In genomic region chr6:31169343-31169742, GRCm38 (mm10) we compare ENCODE assay signal across 16 mouse cellular contexts.
DNase-seq lines count a peak whose midpoint lies in the region; ATAC-seq lines count a peak whose summit lies in the region.
"Had no signal": no experiment of that assay in that cellular context is flagged by ENCODE, and none has a peak within 500 bp of the region (broad histone marks: within the 10 kb centered on the region; RNA-seq: fewer than 3 reads in every experiment).

No protein-coding gene starts in this region.

- ATAC-seq in heart, embryonic 16.5 days (replicated peaks; ENCODE audit: extremely low read depth, insufficient read depth, low FRiP score): no peak
- ATAC-seq in liver, embryonic 13.5 days (ENCODE audit: low read depth): peak; percentile 73
- no peak for ATAC-seq in hindbrain, embryonic 16.5 days
- ATAC-seq: midbrain, embryonic 13.5 days had no signal

- no peaks in the 10 kb centered on the region for H3K27me3 ChIP-seq in heart, embryonic 16.5 days (ENCODE audit: control insufficient read depth, insufficient read depth, low read length)
- H3K27me3 ChIP-seq in liver, embryonic 13.5 days: no peaks in the 10 kb centered on the region
- no peaks in the 10 kb centered on the region for H3K27me3 ChIP-seq in splenic B cell, adult 2 months (ENCODE audit: control insufficient read depth, insufficient read depth, low read length, poor library complexity, severe bottlenecking)
- H3K27me3 ChIP-seq in hindbrain, embryonic 16.5 days (replicated peaks; ENCODE audit: control insufficient read depth, insufficient read depth, low read length): no peaks in the 10 kb centered on the region
- H3K27me3 ChIP-seq: midbrain, embryonic 13.5 days; neural tube, embryonic 12.5 days had no signal

- no peaks in the 10 kb centered on the region for H3K9me3 ChIP-seq in heart, embryonic 16.5 days (replicated peaks; ENCODE audit: control insufficient read depth, low read length)
- no peaks in the 10 kb centered on the region for H3K9me3 ChIP-seq in liver, embryonic 13.5 days (replicated peaks)
- H3K9me3 ChIP-seq in hindbrain, embryonic 16.5 days (ENCODE audit: control insufficient read depth, low read length): no peaks in the 10 kb centered on the region; the same call in 1 of the 2 replicates
- H3K9me3 ChIP-seq: midbrain, embryonic 13.5 days; neural tube, embryonic 12.5 days had no signal

- no peaks in the 10 kb centered on the region for H3K4me1 ChIP-seq in heart, embryonic 16.5 days (ENCODE audit: control insufficient read depth, insufficient read depth, low read length)
- peaks cover 12% of the 10 kb centered on the region for H3K4me1 ChIP-seq in liver, embryonic 13.5 days (replicated peaks)
- no peaks in the 10 kb centered on the region for H3K4me1 ChIP-seq in hindbrain, embryonic 16.5 days (ENCODE audit: control insufficient read depth, insufficient read depth, low read depth, low read length)
- H3K4me1 ChIP-seq: neural tube, embryonic 12.5 days had no signal

- no peak overlapping the region for H3K9ac ChIP-seq in heart, embryonic 16.5 days (ENCODE audit: low read length)
- no peak overlapping the region for H3K9ac ChIP-seq in liver, embryonic 13.5 days
- no peak overlapping the region for H3K9ac ChIP-seq in hindbrain, embryonic 16.5 days (ENCODE audit: low read depth, low read length)
- H3K9ac ChIP-seq: midbrain, embryonic 13.5 days; neural tube, embryonic 12.5 days had no signal

- no peak overlapping the region for H3K4me3 ChIP-seq in heart, embryonic 16.5 days (ENCODE audit: low read length)
- no peak overlapping the region for H3K4me3 ChIP-seq in liver, embryonic 13.5 days (replicated peaks)
- no peak overlapping the region for H3K4me3 ChIP-seq in hindbrain, embryonic 16.5 days (ENCODE audit: low read length)
- H3K4me3 ChIP-seq: erythroblast, embryonic 14.5 days; midbrain, embryonic 13.5 days; neural tube, embryonic 12.5 days had no signal

- no peaks in the 10 kb centered on the region for H3K36me3 ChIP-seq in heart, embryonic 16.5 days (ENCODE audit: control insufficient read depth, insufficient read depth)
- no peaks in the 10 kb centered on the region for H3K36me3 ChIP-seq in liver, embryonic 13.5 days
- H3K36me3 ChIP-seq in splenic B cell, adult 2 months (ENCODE audit: control insufficient read depth, insufficient read depth, low read length, poor library complexity, severe bottlenecking): peaks cover 7% of the 10 kb centered on the region
- H3K36me3 ChIP-seq in hindbrain, embryonic 16.5 days (ENCODE audit: control insufficient read depth, insufficient read depth, low read length): no peaks in the 10 kb centered on the region
- H3K36me3 ChIP-seq: midbrain, embryonic 13.5 days; neural tube, embryonic 12.5 days had no signal

- H3K27ac ChIP-seq in heart, embryonic 16.5 days (ENCODE audit: low read length): peak overlapping the region; percentile 34; the same call in 1 of the 2 replicates
- no peak overlapping the region for H3K27ac ChIP-seq in liver, embryonic 13.5 days
- no peak overlapping the region for H3K27ac ChIP-seq in hindbrain, embryonic 16.5 days (ENCODE audit: low read depth, low read length)
- H3K27ac ChIP-seq: kidney, postnatal 0 days; midbrain, embryonic 13.5 days; neural tube, embryonic 12.5 days had no signal

- 64% methylated on average over 9 of the region's 9 CpGs for WGBS in heart, embryonic 16.5 days
- WGBS in liver, embryonic 13.5 days (ENCODE audit: insufficient replicate concordance): 27% methylated on average over 9 of the region's 9 CpGs
- WGBS in hindbrain, embryonic 16.5 days: 90% methylated on average over 9 of the region's 9 CpGs

- intact Hi-C loops in heart, postnatal 25 days (cut with DNase I): no loop called here

- H3K4me2 ChIP-seq in heart, embryonic 16.5 days (ENCODE audit: low read depth, low read length): no peak overlapping the region
- H3K4me2 ChIP-seq in liver, embryonic 13.5 days: no peak overlapping the region
- no peak overlapping the region for H3K4me2 ChIP-seq in hindbrain, embryonic 16.5 days (ENCODE audit: low read length)
- H3K4me2 ChIP-seq: midbrain, embryonic 13.5 days; neural tube, embryonic 12.5 days had no signal

- DNase-seq in heart, postnatal 25 days (ENCODE audit: low spot score): no peak
- peak; percentile 53 for DNase-seq in c-Kit-positive CD71-positive TER-119-positive erythroid progenitor cells, embryonic 14.5 days (ENCODE audit: low spot score)
- DNase-seq in liver, embryonic 13.5 days: peak; percentile 40
- peak; percentile 59 for DNase-seq in splenic B cell, adult 2 months (ENCODE audit: low read depth, low spot score)
- no peak for DNase-seq in Muller cell, postnatal 12 days (ENCODE audit: inconsistent ontology term)
- no peak for DNase-seq in frontal cortex, postnatal 10 days (ENCODE audit: low spot score in 2 of 2)
- DNase-seq: adrenal gland, postnatal 10 days; cerebellum, adult 11 months; left cerebral cortex, postnatal 4 days; thymus, postnatal 14 days had no signal

Comparison
In these comparisons a context has a peak if more than half of its experiments do, and no peak if none do; other contexts are left out.
1. DNase-seq: peak in c-Kit-positive CD71-positive TER-119-positive erythroid progenitor cells, embryonic 14.5 days (single experiment), liver, embryonic 13.5 days (single experiment) and splenic B cell, adult 2 months (single experiment); none in heart, postnatal 25 days (single experiment), Muller cell, postnatal 12 days (single experiment) and frontal cortex, postnatal 10 days (0 of 2).